Mouse (Mus musculus) thymus, adult 2 months (tissue): Measurements from ENCODE around the gene Pxn.

Experiments used
- CTCF ChIP-seq: fragments of 200-500 bp; IDR thresholded peaks from 2 replicates; pipeline ENCODE4 v1.5.1; 2012; ENCODE audit warnings: mild to moderate bottlenecking, control low read depth, low read length, moderate library complexity, borderline replicate concordance; ENCODE audit not compliant: control insufficient read depth, poor library complexity, insufficient read depth; ENCODE audit errors: extremely low read depth
- POLR2A ChIP-seq: fragments of 200-500 bp; IDR thresholded peaks from 2 replicates; pipeline ENCODE4 v1.6.1; 2012; ENCODE audit warnings: mild to moderate bottlenecking, low read length, control low read depth, moderate library complexity; ENCODE audit not compliant: control insufficient read depth, poor library complexity, insufficient read depth; ENCODE audit errors: extremely low read depth

- no peak for TF ChIP-seq CTCF
- TF ChIP-seq POLR2A = no peak
Observed at GRCm38 (mm10) chr5:115474174-115474828, 32.2 kb upstream of the Pxn start.
